Mouse (Mus musculus): Measurements from ENCODE around the gene Tnfrsf14.

DNA sequence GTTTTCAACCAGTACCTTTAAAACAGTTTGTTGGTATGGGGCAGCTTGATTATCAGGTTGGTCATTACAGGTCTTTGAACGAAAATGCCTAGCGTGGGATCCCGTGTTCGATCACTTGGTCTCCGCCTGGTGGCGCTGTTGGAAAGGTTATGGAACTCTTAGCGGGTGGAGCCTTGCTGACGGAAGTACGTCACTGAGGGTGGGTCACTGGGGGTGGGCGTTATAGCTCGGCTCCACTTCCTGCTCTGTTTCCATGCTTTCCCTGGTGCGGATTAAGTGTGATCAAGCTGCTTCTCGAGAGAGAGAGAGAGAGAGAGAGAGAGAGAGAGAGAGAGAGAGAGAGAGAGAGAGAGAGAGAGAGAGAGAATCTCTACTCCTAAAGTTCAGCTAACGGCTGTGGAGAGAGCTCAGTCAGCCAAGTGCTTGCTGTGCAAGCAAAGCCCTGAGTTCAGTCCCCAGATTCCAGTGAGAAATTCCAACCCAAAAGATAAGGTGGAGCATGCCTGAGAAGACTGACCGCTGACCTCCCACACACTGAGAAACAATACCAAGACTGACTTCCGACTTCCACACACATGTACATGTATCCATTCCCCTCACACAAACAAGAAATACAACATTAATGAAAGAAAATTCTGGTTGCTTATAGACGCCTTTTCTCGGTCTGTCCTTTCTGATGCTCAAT is 50.4 kb downstream of the Tnfrsf14 start:
- TF ChIP-seq CTCF (IDR thresholded peaks at IDR 0.05), result peak; percentile 93
- TF ChIP-seq EP300 (IDR thresholded peaks at IDR 0.05), result peak; percentile 63

Measured in lung, postnatal 0 days (tissue).